Mouse (Mus musculus) CH12.LX (cell line): ENCODE data around the gene Bckdha.
A peak's percentile ranks its signal among the peaks of the same experiment; 100 is the strongest.

Experiments used
- BHLHE40 ChIP-seq: IDR thresholded peaks from 2 replicates; pipeline ENCODE4 v1.6.1; 2011; ENCODE audit warnings: mild to moderate bottlenecking, low read depth, low read length, improper control_type of control experiment
- CHD2 ChIP-seq: IDR thresholded peaks from 2 replicates; pipeline ENCODE4 v1.6.1; 2011; ENCODE audit warnings: low read length, improper control_type of control experiment
- CTCF ChIP-seq, 2 experiments: IDR thresholded peaks in 1 of 2; conservative IDR thresholded peaks in 1 of 2; 2 replicates each; pipeline ENCODE4 v1.5.1; 2011 to 2012; ENCODE audit warnings: low read depth in 2 of 2, low read length in 2 of 2, improper control_type of control experiment in 1 of 2, inconsistent platforms in 1 of 2, mild to moderate bottlenecking in 1 of 2, moderate library complexity in 1 of 2
- E2F4 ChIP-seq: IDR thresholded peaks from 2 replicates; pipeline ENCODE4 v1.6.1; 2011; ENCODE audit warnings: low read depth, low read length, improper control_type of control experiment; ENCODE audit not compliant: insufficient replicate concordance
- EP300 ChIP-seq: IDR thresholded peaks from 2 replicates; pipeline ENCODE4 v1.6.1; 2011; ENCODE audit warnings: low read length, improper control_type of control experiment
- JUND ChIP-seq: conservative IDR thresholded peaks from 2 replicates; pipeline ENCODE4 v1.6.1; 2011; ENCODE audit warnings: low read depth, low read length, improper control_type of control experiment
- MAX ChIP-seq: IDR thresholded peaks from 2 replicates; pipeline ENCODE4 v1.6.1; 2011; ENCODE audit warnings: low read length, improper control_type of control experiment
- MYC ChIP-seq: IDR thresholded peaks from 2 replicates; pipeline ENCODE4 v1.6.1; 2011; ENCODE audit warnings: low read depth, mild to moderate bottlenecking, improper control_type of control experiment, low read length
- POLR2A ChIP-seq: IDR thresholded peaks from 2 replicates; pipeline ENCODE4 v1.6.1; 2011; ENCODE audit warnings: low read depth, mild to moderate bottlenecking, improper control_type of control experiment, low read length
- TBP ChIP-seq: conservative IDR thresholded peaks from 2 replicates; pipeline ENCODE4 v1.6.1; 2011; ENCODE audit warnings: low read depth, low read length, improper control_type of control experiment
- ZMIZ1 ChIP-seq: IDR thresholded peaks from 2 replicates; pipeline ENCODE4 v1.6.1; 2012; ENCODE audit warnings: low read depth, mild to moderate bottlenecking, inconsistent platforms, low read length, improper control_type of control experiment
- ZNF384 ChIP-seq: IDR thresholded peaks from 2 replicates; pipeline ENCODE4 v1.6.1; 2012; ENCODE audit warnings: low read depth, low read length, improper control_type of control experiment, inconsistent platforms

DNA sequence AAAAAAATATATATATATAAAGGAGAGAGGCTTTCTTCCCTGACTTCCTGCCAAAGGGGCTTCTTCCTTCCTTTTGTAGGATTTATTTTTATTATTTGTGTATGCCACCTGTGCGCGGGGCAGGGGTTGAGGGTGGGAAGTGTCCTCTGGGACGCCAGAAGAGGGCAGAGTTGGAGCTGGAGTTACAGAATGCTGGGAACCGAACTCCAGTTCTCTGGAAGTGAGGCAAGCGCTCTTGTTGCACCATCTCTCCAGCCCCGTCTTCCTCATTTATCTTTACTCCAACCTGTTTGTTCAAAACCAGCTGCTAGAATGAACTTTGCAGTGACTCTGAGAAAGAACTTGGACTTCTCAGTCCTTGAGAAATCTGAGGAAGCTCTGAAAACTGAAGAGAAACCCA, 21.2 kb upstream of the Bckdha start:
- no peak for TF ChIP-seq EP300
- no peak for TF ChIP-seq JUND
- TF ChIP-seq ZMIZ1 = no peak
- TF ChIP-seq POLR2A = no peak
- TF ChIP-seq CTCF (conservative IDR thresholded peaks at IDR 0.05 in 1 of 2, IDR thresholded peaks at IDR 0.05 in 1 of 2; ENCODE audit: low read depth in 2 of 2, low read length in 2 of 2) = peak in 1 of 2 experiments; percentile 20; a peak in 2 of 4 replicates
- no peak for TF ChIP-seq CHD2
- no peak for TF ChIP-seq MYC
- no peak for TF ChIP-seq ZNF384
- TF ChIP-seq MAX = no peak
- no peak for TF ChIP-seq E2F4
- TF ChIP-seq BHLHE40 = no peak
- no peak for TF ChIP-seq TBP
